Mouse (Mus musculus) cerebellum, postnatal 10 days (tissue): Measurements from ENCODE around the gene Commd4.

Experiments used
- DNase-seq, 2 experiments: peaks; one replicate each; pipeline ENCODE4 v3.0.0; 2021; ENCODE audit warnings: mixed read lengths in 2 of 2

The Commd4 gene

DNA sequence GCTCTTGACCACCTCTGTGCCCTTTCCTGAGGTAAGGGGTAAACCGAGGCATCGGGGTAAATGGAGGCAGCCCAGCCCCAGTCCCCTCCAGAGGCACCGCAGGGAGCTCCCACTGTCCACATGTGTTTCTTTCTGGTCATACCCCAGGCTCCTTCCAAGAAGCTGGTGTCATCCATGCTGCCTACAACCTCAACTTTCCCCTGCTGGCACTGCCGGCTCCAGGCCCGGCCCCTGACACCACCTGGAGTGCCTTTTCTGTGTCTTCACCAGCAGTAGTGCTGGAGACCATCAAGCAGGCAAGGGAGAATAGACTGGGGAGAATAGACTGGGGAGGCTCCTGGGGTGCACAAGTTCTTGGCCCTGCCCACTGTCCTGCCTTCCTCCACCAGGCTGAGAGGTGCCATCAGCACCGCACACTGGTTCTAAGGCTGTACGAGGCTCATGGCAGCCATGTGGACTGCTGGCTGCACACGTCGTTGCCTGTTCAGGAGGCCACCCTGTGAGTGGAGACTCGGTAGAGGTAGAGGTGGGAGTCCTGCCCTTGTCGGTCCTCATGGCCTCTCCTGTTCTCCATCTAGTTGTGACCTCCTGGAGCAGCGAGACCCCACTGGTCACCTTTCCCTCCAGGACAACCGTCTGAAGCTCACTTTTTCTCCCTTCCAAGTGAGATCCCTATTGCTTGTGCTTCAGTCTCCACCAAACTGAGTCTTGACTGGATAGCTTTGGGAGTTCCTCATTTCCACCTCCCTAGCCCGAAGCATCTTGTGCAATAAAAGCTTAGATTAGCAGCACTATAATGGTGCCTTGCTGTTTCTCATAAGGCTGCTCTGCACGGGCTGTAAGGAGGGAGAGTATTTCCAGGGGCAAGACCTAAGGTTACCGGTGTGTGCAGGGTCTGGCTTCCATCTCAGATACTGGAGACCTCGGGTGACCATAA lies 16.4 kb downstream of the Commd4 start:
- DNase-seq: no peak

DNA sequence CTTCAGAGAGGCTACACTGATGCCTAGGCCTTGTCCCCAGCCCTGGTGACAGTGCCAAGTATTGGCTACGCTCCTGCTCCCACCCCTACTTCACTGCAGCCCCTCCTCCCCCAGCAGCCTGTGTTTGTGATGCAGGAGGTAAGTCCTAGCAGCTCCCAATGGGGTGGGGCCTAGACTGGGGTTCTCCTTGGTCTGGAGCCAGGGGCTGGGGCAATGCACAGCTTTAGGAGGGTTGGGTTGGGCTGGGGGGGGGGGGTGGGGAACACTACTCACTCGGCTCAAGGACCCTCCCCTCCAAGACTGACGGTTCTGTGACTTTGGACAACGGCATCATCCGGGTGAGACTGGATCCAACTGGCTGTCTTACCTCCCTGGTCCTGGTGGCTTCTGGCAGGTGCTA lies 18.6 kb downstream of the Commd4 start:
- no peak for DNase-seq

DNA sequence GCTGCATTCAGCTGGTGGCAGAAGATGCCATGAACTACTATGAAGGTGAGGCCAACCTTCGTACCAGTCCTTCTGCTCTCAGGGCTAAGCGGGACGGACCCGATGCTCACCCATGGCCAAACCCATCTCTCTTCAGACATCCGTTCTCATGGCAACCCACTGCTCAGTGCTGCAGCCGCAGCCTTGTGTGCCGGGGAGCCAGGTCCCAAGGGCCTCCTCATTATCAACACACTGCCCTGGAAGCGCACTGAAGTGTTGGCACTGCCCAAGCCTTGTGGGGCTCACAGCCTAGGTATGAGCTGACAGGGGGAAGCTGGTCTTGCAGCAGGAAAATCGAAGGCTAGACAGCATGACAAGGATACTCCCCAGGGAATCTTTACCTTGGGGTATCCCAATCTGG lies 19.0 kb downstream of the Commd4 start:
- DNase-seq: no peak

DNA sequence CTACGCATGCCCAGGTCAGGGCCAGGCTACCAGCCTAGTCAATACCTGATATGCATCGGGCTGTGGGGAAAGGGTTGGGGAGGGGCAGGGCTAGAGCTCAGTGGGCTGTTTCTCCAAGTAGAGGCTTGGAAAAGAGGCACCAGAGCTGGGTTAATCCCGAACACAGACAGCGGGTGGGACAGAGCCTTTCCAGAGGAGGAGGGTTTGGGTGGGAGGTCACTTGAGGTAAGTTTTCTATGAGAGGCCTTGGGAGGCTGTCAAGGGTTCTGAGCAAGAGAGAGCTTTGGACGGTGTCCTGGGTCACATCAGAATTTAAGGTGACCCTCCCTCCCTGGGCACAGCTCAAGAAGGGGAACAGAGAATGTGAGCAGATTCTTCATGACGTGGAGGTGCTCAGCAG lies 19.6 kb downstream of the Commd4 start:
- DNase-seq: no peak

DNA sequence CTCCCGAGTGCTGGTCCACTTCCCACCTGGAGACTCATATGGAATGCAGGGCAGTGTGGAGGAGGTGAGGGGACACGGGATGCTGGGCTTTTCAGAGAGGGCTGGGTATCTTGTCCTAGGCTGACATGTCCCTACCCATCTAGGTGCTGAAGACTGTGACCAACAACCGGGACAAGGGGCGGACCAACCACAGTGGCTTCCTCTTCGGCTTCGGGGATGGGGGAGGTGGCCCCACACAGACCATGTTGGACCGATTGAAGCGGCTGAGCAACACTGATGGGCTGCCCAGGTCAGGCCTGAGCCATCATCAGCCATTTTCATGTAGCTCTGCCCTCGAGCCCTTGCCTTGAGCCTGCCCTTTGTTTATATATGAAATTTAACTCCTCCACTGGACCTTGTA lies 20.4 kb downstream of the Commd4 start:
- DNase-seq: no peak

GRCm38 (mm10) chr9:57137246-57137645 lies 20.9 kb downstream of the Commd4 start:
- peak in 1 of 2 experiments; percentile 42 for DNase-seq

GRCm38 (mm10) chr9:57130577-57131433 lies 27.3 kb downstream of the Commd4 start, which contains the start of gene Man2c1:
Man2c1 (plus strand) TSS chr9:57130690.
- DNase-seq: peak; percentile 98

GRCm38 (mm10) chr9:57129641-57130040 lies 28.5 kb downstream of the Commd4 start:
- DNase-seq: no peak

GRCm38 (mm10) chr9:57117261-57117755 lies 40.8 kb downstream of the Commd4 start:
- DNase-seq: no peak
